Mouse (Mus musculus): ENCODE measurements at regions not wholly inside any gene's neighbourhood (a gene's known extent, or its start where the extent isn't known, plus 50 kb on each side); places are given as distances from the start of the nearest gene placed in this dataset.

GRCm38 (mm10) chr11:16606435-16607214 is 98.3 kb upstream of the Sec61g start:
- TF ChIP-seq CTCF (IDR thresholded peaks at IDR 0.05) (no peak), EP300 (IDR thresholded peaks at IDR 0.05) (no peak)
